Mouse (Mus musculus) erythroblast, adult 5-6 weeks (primary cell): Measurements from ENCODE around the gene Vps45. TPM values are rescaled to one million over a fixed set of nuclear protein-coding genes. Genes with fewer than 3 reads are reported as not detected.
A peak's percentile ranks its signal among the peaks of the same experiment; 100 is the strongest.

Source experiments
- ATAC-seq: replicated peaks from 2 replicates; pipeline ENCODE4 v1.8.0; 2016; ENCODE audit warnings: moderate number of reproducible peaks, mild to moderate bottlenecking, moderate TSS enrichment, inconsistent platforms; ENCODE audit not compliant: poor library complexity, low FRiP score, severe bottlenecking
- total RNA-seq, 2 experiments: library from RNA; stranded (forward) in 1 of 2; stranded (reverse) in 1 of 2; fragments of 150-400 nt in 1 of 2; fragments of 200-764, 138-1000 nt in 1 of 2; gene quantifications; 2 replicates each; pipeline versions ENCODE4 v1.2.3 to v1.2.4; 2015 to 2017; ENCODE audit warnings: low replicate concordance in 2 of 2

The Vps45 gene
- total RNA-seq, 2 experiments from 2014 or later, result 2.5 to 5.1 TPM

- no peak; the same call in 1 of the 2 replicates for ATAC-seq
These were observed 23.4 kb upstream of the Vps45 start for GRCm38 (mm10) chr3:96081650-96082049.

DNA sequence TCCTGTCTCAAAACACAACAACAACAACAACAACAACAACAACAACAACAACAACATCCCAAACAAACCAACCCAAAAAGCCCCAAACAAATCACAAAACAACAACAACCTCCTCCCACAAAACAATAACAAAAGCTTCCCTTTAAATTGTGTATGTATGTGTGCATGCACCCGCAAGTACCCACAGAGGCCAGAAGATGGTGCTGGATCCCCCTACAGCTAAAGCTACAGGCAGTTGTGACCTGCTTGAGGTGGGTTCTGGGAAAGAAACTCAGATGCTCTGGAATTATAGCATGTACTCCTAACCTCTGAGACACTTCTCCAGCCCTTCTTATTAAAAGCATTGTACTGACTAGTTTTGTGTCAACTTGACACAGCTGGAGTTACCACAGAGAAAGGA lies 22.7 kb upstream of the Vps45 start:
- ATAC-seq, result peak; percentile 68; the same call in 1 of the 2 replicates

DNA sequence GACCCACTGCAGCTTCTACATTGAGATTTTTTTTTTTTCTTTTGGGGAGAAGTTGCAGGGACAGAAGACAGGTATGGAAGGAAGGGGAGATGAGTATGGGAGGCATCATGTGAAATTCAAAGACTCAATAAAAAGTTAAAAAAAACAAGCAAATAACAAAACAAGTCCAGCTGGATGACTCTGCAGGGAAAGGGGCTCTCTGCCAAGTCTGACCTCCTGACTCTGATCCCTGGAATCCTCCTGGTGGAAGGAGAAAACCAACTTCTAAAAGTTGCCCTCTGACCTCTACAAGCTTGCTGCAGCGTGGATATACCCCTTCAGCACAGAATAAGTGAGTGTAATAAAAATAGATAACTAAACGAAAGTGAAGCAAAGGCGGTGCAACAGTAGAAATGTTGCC lies 20.4 kb upstream of the Vps45 start:
- no peak for ATAC-seq

- ATAC-seq, result no peak
These were observed 19.8 kb upstream of the Vps45 start for GRCm38 (mm10) chr3:96078066-96078465.

- no peak for ATAC-seq
These were observed 14.7 kb upstream of the Vps45 start for GRCm38 (mm10) chr3:96072921-96073486.

DNA sequence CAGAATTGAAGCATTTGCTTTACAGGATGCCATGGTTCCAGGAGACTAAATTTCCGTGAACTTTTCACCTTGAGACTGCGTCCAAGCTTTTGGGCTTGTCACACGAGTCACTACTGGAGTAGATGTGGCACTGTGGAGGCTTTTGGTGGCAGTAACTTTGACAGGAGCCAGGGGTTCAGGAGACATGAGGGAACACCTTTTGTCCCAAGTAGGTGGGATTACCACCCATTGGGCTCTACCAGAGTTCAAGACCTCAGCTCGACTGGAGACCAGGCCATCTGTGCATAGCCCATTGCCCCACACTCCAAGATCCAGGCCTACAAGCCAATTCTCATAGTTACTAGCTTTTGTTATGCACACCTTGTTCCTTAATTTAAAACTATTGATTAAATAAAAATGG lies 12.0 kb upstream of the Vps45 start:
- no peak for ATAC-seq

GRCm38 (mm10) chr3:96069542-96069941 lies 11.3 kb upstream of the Vps45 start:
- ATAC-seq, result no peak

DNA sequence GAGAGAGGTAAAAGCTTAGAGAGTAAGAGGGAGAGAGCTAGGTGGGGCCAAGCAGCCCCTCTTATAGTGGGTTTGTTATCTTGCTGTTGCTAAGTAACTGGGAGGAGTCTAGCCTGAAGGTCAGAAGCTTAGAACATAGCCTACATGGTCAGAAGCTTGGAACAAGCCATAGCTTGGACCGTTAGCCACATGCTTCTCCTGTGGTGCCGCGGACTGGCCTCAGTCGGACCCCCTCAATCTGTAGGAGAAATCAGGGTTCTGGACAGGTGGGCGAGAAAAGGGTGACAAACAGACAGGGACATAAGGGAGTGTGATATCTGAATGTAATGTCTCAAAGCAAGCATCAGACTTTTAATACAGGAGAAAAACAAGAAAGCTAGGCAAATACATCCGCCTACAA lies 10.8 kb upstream of the Vps45 start:
- no peak for ATAC-seq

DNA sequence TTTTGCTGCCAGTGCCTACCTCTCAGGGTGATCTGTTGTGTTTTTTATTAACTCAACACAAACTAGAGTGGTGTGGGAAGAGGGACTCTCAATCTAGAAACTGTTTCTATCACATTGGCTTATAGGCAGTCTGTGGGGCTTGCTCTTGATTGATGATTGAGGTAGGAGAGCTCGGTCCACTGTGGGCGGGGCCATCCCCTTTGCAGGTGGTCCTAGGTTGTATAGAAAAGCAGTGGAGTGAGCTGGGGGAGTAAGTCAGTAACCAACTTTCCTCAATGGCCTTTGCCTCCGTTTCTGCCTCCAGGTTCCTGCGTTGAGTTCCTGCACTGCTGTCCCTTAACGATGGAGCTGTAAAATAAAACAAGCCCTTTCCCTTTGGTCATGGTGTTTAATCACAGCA lies 8.5 kb upstream of the Vps45 start:
- no peak for ATAC-seq

GRCm38 (mm10) chr3:96065754-96066375 lies 7.6 kb upstream of the Vps45 start:
- ATAC-seq, result peak; percentile 63; the same call in 1 of the 2 replicates

GRCm38 (mm10) chr3:96065147-96065546 lies 6.9 kb upstream of the Vps45 start:
- ATAC-seq, result no peak

- no peak for ATAC-seq
These were observed 6.0 kb upstream of the Vps45 start for GRCm38 (mm10) chr3:96064217-96064616.

GRCm38 (mm10) chr3:96063299-96063698 lies 5.0 kb upstream of the Vps45 start:
- ATAC-seq, result no peak

DNA sequence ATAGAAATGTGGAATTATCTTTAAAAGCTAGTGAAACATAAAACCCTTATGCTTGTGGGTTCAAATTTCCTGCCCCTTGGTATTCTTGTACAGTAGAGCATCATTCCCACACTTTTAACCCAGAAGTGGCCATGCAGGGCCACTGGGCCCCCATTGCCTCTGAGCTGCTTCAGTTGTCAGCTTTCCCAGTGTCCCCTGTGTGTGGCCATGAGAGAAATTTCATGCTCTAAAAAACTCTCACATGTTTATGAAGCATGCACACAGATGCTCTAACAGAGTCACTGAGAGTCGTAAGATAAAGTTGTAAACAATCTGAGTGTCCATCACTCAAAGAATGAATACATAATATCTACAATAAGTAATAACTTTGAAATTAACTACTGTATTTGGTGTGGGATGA lies 1.9 kb upstream of the Vps45 start:
- ATAC-seq, result no peak

DNA sequence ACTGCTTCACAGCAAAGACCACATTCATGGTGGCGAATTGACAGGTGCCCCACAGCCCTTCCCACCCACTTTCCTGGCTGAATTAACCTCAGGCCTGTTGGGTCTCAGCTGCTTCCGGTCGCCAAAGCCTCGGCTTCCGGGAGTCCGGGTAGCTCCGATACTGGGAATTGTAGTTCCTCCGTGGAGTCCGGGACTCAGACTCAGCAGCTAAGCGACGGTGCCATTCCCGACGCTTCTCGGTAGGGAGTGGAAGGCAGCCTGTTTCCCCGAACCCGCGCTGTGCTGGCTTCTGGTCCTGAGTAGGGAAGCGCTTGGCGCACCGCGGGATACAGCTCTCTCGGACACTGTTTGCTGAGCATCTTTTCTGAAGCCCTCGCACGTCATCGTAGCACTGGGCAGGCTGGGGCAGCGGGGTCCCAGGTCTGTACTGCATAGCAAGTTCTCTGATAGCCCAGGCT lies 490 bp downstream of the Vps45 start:
- ATAC-seq, result peak; percentile 94

- no peak for ATAC-seq
These were observed 2.2 kb downstream of the Vps45 start for GRCm38 (mm10) chr3:96056031-96056430.

DNA sequence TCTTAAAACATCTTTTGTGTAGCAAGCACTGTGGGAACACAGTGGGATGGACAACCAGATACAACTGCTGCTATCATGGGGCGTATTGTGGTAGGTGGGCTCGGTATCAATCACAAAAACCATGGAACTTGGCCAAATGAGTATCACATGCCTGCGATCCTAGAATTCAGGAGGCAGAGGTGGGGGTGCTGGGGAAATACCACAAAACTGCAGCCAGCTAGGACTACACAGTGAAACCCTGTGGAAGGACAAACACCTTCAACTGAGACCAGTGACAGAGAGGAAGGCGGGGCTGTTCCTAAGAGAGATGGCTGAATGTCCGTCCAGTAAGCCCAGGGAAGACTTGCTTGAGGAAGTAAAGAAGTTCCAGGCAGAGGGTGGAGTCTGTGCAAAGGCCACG lies 3.0 kb downstream of the Vps45 start:
- ATAC-seq, result no peak

DNA sequence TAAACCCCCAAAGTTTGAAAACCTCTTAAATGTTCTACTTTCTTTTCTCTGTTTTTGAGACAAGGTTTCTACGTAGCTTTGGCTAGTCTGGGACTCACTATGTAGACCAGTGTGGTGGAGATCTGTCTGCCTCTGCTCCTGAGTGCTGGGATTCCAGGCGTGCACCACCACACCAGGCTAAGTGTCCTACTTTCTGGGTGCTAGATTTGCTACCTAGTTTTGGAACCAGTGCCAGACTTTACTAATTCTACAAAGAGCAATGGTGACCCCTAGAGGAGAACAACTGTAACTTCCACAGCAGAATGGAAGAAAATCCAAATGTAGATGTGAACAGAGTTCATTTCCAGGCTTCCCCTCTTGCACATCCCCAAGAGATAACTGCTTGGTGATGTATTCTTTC lies 6.4 kb downstream of the Vps45 start:
- peak; percentile 89 for ATAC-seq

DNA sequence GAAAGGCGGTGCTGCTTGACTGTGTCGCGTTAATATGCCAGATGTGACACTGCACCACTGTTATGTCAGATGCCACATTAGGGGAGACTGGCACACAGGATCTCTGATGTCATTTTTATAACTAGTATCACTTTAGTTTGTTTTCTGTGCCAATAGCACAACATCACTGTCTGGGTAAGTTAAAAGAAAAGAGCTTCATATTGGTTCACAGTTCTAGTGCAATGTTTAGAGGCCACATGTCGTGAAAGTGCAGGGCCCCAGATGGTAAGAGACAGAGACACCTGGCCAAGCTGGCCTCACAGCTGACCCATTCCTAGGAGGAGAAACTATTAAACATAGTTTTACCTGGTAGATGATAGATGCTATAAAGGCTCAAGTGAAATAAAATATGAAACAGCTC lies 7.1 kb downstream of the Vps45 start:
- ATAC-seq, result no peak

GRCm38 (mm10) chr3:96050779-96051178 lies 7.5 kb downstream of the Vps45 start:
- no peak for ATAC-seq

DNA sequence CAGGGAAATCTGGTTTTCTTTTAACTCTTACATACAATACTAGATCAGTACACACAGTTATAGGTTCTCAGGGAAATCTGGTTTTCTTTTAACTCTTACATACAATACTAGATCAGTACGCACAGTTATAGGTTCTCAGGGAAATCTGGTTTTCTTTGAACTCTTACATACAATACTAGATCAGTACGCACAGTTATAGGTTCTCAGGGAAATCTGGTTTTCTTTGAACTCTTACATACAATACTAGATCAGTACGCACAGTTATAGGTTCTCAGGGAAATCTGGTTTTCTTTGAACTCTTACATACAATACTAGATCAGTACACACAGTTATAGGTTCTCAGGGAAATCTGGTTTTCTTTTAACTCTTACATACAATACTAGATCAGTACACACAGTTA lies 13.7 kb downstream of the Vps45 start:
- 0 out of 2 replicates have a peak, but pooled peaks have one; percentile 62 for ATAC-seq

- ATAC-seq, result no peak
These were observed 15.2 kb downstream of the Vps45 start for GRCm38 (mm10) chr3:96043104-96043503.
